Mouse (Mus musculus) lung, postnatal 0 days (tissue): ENCODE results near the gene Asgr2.

Experiments used
- CTCF ChIP-seq: IDR thresholded peaks from 2 replicates; pipeline ENCODE4 v1.5.1; 2016; ENCODE audit warnings: antibody characterized with exemption, mild to moderate bottlenecking
- EP300 ChIP-seq: IDR thresholded peaks from 2 replicates; pipeline ENCODE4 v1.6.1; 2016; ENCODE audit warnings: antibody characterized with exemption, mild to moderate bottlenecking, control low read depth

- TF ChIP-seq EP300 (no peak), CTCF (no peak)
These were observed 22.4 kb upstream of the Asgr2 start for GRCm38 (mm10) chr11:70070057-70070456.
